Mouse (Mus musculus) kidney, adult 2 months (tissue): Measurements from ENCODE around the gene Fn1.

ENCODE experiments used
- CTCF ChIP-seq: fragments of 200-500 bp; conservative IDR thresholded peaks from 2 replicates; pipeline ENCODE4 v1.5.1; 2011; ENCODE audit warnings: low read depth, mild to moderate bottlenecking, control low read depth, low read length, moderate library complexity, mixed read lengths; ENCODE audit not compliant: insufficient read depth, insufficient read length
- POLR2A ChIP-seq: fragments of 200-500 bp; IDR thresholded peaks from one replicate; pipeline ENCODE4 v1.6.1; 2011; ENCODE audit warnings: low read depth, low read length, control low read depth

GRCm38 (mm10) chr1:71645466-71645865, 7.5 kb downstream of the Fn1 start:
- TF ChIP-seq POLR2A (no peak), CTCF (no peak)
